Mouse (Mus musculus) embryonic facial prominence, embryonic 11.5 days (tissue): ENCODE data around the gene Xkrx. TPM values are rescaled to one million over a fixed set of nuclear protein-coding genes. Genes with fewer than 3 reads are reported as not detected.

ENCODE experiments used
- ATAC-seq: fragments of 200-750 bp; cut with Nextera tagmentation; replicated peaks from 2 replicates; pipeline ENCODE4 v1.8.0; 2017; ENCODE audit warnings: low read depth; ENCODE audit not compliant: insufficient number of reproducible peaks, low FRiP score, low TSS enrichment
- DNase-seq: peaks from one replicate; pipeline ENCODE4 v3.0.0-alpha.2; 2015; ENCODE audit warnings: low spot score
- H3K27ac ChIP-seq: fragments of 300-500 bp; sonication (generic); replicated peaks from 2 replicates; pipeline ENCODE4 v1.5.1; 2014; ENCODE audit warnings: mild to moderate bottlenecking, low read depth, low read length, control low read depth
- H3K27me3 ChIP-seq: fragments of 300-500 bp; sonication (generic); 2 replicates; pipeline ENCODE4 v1.6.1; 2014; ENCODE audit warnings: mild to moderate bottlenecking, low read length, moderate library complexity, mixed read lengths; ENCODE audit not compliant: control insufficient read depth, insufficient read depth
- H3K36me3 ChIP-seq: fragments of 300-500 bp; sonication (generic); replicated peaks from 2 replicates; pipeline ENCODE4 v1.6.1; 2014; ENCODE audit warnings: low read depth, mild to moderate bottlenecking, low read length, moderate library complexity, mixed read lengths; ENCODE audit not compliant: control insufficient read depth, insufficient read depth
- H3K4me1 ChIP-seq: fragments of 300-500 bp; sonication (generic); 2 replicates; pipeline ENCODE4 v1.6.1; 2014; ENCODE audit warnings: low read length, mixed read lengths; ENCODE audit not compliant: control insufficient read depth, insufficient read depth
- H3K4me2 ChIP-seq: fragments of 300-500 bp; sonication (generic); 2 replicates; pipeline ENCODE4 v1.6.1; 2014; ENCODE audit warnings: low read depth, mild to moderate bottlenecking, control low read depth, low read length, moderate library complexity
- H3K4me3 ChIP-seq: fragments of 300-500 bp; sonication (generic); 2 replicates; pipeline ENCODE4 v1.5.1; 2014; ENCODE audit warnings: low read depth, low read length, control low read depth
- H3K9ac ChIP-seq: fragments of 300-500 bp; sonication (generic); replicated peaks from 2 replicates; pipeline ENCODE4 v1.6.1; 2014; ENCODE audit warnings: mild to moderate bottlenecking, control low read depth, low read length
- H3K9me3 ChIP-seq: fragments of 300-500 bp; sonication (generic); replicated peaks from 2 replicates; pipeline ENCODE4 v1.6.1; 2016; ENCODE audit warnings: mild to moderate bottlenecking, low read length, inconsistent platforms, mixed read lengths; ENCODE audit not compliant: control insufficient read depth
- WGBS: fragments of 180-500 bp; shearing (Covaris S2); extraction: QIAGEN DNeasy Blood & Tissue Kit; methylation state at CpG from one replicate; pipeline ENCODE4 v1.1.7; 2014; 5-methylcytosine and 5-hydroxymethylcytosine counted together
- polyA plus RNA-seq: library from polyadenylated mRNA; unstranded; fragments of >200 nt; fragmentation: Nextera tagmentation; extraction: Ambion mirVana; gene quantifications from 2 replicates; pipeline ENCODE4 v1.2.1, GENCODE M21; 2014

Xkrx gene
- polyA plus RNA-seq, 1 experiment from 2014 or later: not detected

DNA sequence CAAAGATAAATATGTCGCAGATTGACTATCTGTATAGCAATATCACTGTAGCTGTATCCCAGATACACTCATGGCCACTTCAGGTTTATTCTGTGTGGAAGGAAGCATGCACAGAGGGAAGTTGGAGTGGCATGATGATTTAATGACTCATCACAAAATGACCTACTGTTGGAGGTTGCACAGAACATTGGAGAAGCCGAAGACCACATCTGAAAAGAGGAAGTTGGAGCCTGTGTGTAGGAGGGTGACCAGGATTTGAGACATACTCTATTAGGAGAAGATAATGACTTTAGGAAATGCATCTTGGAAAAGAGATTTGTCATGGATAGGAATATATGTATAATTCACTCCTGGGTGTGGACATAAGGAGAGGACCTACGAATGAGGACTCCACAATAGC is 45.5 kb downstream of the Xkrx start:
- Histone ChIP-seq H3K27me3 (no peaks in the 10 kb centered on the region), H3K9ac (no peak overlapping the region), H3K4me3 (no peak overlapping the region), H3K9me3 (no peaks in the 10 kb centered on the region), H3K36me3 (no peaks in the 10 kb centered on the region), H3K27ac (no peak overlapping the region), H3K4me2 (no peak overlapping the region), H3K4me1 (no peaks in the 10 kb centered on the region)
- no peak for DNase-seq
- no peak for ATAC-seq
- 79% methylated on average over 3 of the region's 3 CpGs for WGBS

DNA sequence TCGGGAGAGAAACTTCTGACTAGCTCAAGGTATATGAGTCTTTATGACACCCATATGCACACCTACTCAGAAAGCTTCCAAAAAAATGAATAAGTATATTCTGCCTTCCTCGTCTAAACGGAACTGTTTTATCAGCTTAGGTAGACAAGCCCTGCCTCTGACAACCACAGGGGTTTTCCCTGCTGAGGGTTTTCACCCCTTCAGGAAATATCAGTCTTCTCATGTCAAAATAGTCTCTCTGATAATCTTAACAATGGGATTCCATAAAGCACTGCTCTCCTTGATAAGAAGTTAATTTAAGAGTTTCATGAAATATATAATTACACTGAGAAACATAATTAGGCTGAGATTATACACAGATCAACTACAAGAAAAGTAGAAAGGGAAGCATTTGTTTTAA is 50.1 kb downstream of the Xkrx start:
- H3K4me1 ChIP-seq: no peaks in the 10 kb centered on the region
- 80% methylated on average over 3 of the region's 3 CpGs for WGBS
- no peaks in the 10 kb centered on the region for H3K36me3 ChIP-seq
- H3K27ac ChIP-seq: no peak overlapping the region
- no peak overlapping the region for H3K4me3 ChIP-seq
- H3K4me2 ChIP-seq: no peak overlapping the region
- H3K9me3 ChIP-seq: no peaks in the 10 kb centered on the region
- no peak overlapping the region for H3K9ac ChIP-seq
- ATAC-seq (no peak), DNase-seq (no peak)
- no peaks in the 10 kb centered on the region for H3K27me3 ChIP-seq

- Histone ChIP-seq H3K27me3 (no peaks in the 10 kb centered on the region), H3K4me3 (no peak overlapping the region), H3K9ac (no peak overlapping the region), H3K27ac (no peak overlapping the region), H3K9me3 (no peaks in the 10 kb centered on the region), H3K4me2 (no peak overlapping the region), H3K4me1 (no peaks in the 10 kb centered on the region), H3K36me3 (no peaks in the 10 kb centered on the region)
- 73% methylated on average over 2 of the region's 2 CpGs for whole genome bisulfite sequencing
- DNase-seq: no peak
- no peak for ATAC-seq
Measured at GRCm38 (mm10) chrX:134102641-134103040, 59.2 kb downstream of the Xkrx start.

Other genes starting within 250 kb of the Xkrx start
- gene Sytl4, start 180.3 kb downstream of the Xkrx start, polyA plus RNA-seq: 2.2 and 2.8 TPM in 2 replicates
- 69.1 TPM in 2 replicates for gene Cstf2, start 102.9 kb downstream of the Xkrx start, polyA plus RNA-seq
- not detected in 2 replicates for gene Arl13a, start 25.4 kb upstream of the Xkrx start, polyA plus RNA-seq
- 0.08 TPM in 1 of 2 replicates, not detected in the other for gene Nox1, start 59.9 kb upstream of the Xkrx start, polyA plus RNA-seq
- gene Trmt2b, start 114.9 kb upstream of the Xkrx start, polyA plus RNA-seq: 10.7 and 14.1 TPM in 2 replicates
- 13.9 and 15.5 TPM in 2 replicates for gene Tmem35a, start 133.1 kb upstream of the Xkrx start, polyA plus RNA-seq
- 27.9 and 35.1 TPM in 2 replicates for gene Cenpi, start 146.0 kb upstream of the Xkrx start, polyA plus RNA-seq
- gene Drp2, start 242.5 kb upstream of the Xkrx start, polyA plus RNA-seq: 3.1 and 3.2 TPM in 2 replicates